Mouse (Mus musculus) frontal cortex, adult (tissue): ENCODE results near the gene Barx1.
A peak's percentile ranks its signal among the peaks of the same experiment; 100 is the strongest.

Experiments
- ATAC-seq: cut with Nextera tagmentation; 2 replicates; pipeline ENCODE4 v1.9.2; 2017; ENCODE audit warnings: mild to moderate bottlenecking, moderate library complexity, mixed read lengths; ENCODE audit not compliant: low TSS enrichment

Gene Barx1

GRCm38 (mm10) chr13:48662431-48663143, at the start of gene Barx1:
Barx1 (plus strand) TSS chr13:48662998.
- no peak for ATAC-seq

DNA sequence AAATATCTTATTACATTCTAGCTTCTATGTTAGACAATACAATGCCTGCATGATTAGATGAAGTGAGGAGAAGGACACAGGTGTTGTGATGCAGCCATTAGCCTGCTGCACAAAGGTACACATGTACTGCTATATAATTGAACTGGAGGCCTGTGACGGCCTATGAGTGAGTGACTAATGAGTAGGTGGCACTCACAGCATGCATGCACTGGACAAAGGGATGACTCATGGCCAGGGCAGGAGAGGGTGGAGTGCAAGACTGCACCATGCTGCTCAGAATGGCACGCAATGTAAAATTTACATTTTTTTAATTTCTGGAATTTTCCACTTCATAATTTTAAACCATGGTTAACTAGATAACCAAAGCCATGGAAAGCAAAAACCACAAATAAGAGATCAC, 48.3 kb upstream of the Barx1 start:
- ATAC-seq: no peak

GRCm38 (mm10) chr13:48617774-48618173, 45.0 kb upstream of the Barx1 start:
- ATAC-seq: no peak

GRCm38 (mm10) chr13:48618890-48619289, 43.9 kb upstream of the Barx1 start:
- ATAC-seq: no peak

GRCm38 (mm10) chr13:48624968-48625398, 37.8 kb upstream of the Barx1 start:
- ATAC-seq: peak; percentile 57; the same call in 1 of the 2 replicates

DNA sequence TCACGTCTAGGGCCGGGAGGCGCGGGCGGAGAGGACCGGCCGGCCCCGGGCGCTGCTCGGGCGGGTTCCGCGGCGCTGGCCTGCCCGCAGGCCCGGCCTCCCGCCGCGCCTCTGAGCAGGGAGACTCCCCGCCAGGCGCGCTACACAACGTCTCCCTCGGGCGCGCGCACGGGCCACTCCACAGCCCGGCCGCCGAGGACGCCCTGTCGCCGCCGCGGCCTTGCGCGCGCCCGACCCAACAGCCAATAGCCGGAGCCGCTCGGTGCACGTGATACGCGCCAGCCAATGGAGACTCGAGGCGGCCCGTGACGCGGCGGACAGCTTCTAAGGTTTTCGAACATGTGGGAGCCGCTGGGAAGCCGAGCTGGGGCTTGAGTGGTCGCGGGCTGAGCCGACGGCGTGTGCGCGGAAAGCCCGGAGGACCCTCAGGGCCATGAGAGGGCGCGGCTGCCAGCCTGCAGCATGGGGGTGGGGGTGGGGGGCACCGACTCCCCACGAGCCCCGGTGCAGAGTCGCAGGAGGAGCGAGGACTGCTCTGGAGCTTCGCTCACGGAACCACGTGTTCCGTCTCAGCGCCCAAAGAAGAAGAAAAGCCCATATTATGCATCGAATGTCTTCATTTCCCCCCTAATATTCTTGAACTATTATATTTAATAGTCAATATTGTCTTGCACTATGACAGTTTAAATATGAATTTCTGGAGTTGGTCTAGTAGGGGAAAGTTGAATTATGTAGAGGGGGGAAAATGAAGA, 37.2 kb upstream of the Barx1 start, which contains the start of gene Ptpdc1:
Gene Ptpdc1 (minus strand): TSS at position 232 of the 752 bp plus-strand sequence.
- peak; percentile 100 for ATAC-seq

GRCm38 (mm10) chr13:48631691-48632090, 31.1 kb upstream of the Barx1 start:
- no peak for ATAC-seq

DNA sequence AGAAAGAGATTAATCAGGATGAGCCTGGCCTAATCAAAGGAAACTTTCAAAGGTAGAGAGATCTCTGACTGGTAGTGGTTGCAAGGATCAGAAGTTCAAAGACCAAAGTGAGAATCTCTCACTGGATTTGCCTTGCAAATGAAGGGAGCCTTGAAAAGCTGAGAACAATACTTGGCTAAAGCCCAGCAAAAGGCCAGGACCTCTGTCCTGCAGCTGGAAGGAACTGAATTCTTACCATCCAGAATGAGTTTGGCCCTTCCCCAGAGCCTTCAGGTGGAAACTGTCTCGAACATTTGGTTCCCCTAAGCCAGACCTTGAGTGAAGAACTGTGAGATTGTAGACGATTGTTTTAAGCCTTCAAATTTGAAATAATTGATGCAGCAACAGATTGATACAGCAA, 25.1 kb upstream of the Barx1 start:
- ATAC-seq: no peak

- peak; percentile 83 for ATAC-seq
These were observed 23.2 kb upstream of the Barx1 start for GRCm38 (mm10) chr13:48639570-48639969.

DNA sequence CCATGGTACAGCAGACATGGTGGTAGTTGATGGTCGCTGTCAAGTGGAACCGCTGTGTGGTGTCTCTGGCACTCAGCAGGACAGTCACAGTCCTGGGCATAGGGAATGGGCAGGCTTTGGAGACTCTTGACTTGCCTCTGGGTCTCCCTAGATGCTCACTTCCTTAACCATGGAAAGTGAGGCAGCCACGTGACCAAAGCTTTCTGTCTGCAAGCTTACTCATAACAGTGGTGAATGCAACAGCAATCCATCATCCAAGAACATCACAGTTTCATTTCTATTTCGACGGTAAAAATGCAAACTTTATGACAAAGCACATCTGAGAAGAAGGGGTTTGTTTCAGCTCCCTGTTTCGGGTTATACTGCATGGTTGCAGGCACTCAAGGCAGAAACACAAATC, 19.7 kb upstream of the Barx1 start:
- no peak for ATAC-seq

- ATAC-seq: no peak
These were observed 18.8 kb upstream of the Barx1 start for GRCm38 (mm10) chr13:48643991-48644390.

- no peak for ATAC-seq
These were observed 16.1 kb upstream of the Barx1 start for GRCm38 (mm10) chr13:48646696-48647095.

DNA sequence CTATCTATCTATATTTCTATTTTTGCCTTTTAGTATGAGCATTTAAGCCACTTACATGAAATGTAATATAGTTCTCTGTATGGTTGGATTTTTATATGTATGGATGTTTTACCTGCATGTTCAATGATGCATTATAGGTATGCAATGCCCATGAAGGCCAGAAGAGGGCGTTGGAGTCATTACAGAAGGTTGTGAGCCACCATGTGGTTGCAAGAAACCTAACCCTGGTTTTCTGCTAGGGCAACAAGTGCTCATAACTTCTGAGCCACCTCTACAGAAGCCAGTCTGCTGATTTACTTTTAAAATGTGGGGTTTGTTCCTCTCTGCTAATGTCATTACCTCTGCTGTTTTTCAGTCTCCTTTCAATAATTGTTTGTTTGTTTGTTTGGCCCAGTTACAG, 12.2 kb upstream of the Barx1 start:
- ATAC-seq: no peak

DNA sequence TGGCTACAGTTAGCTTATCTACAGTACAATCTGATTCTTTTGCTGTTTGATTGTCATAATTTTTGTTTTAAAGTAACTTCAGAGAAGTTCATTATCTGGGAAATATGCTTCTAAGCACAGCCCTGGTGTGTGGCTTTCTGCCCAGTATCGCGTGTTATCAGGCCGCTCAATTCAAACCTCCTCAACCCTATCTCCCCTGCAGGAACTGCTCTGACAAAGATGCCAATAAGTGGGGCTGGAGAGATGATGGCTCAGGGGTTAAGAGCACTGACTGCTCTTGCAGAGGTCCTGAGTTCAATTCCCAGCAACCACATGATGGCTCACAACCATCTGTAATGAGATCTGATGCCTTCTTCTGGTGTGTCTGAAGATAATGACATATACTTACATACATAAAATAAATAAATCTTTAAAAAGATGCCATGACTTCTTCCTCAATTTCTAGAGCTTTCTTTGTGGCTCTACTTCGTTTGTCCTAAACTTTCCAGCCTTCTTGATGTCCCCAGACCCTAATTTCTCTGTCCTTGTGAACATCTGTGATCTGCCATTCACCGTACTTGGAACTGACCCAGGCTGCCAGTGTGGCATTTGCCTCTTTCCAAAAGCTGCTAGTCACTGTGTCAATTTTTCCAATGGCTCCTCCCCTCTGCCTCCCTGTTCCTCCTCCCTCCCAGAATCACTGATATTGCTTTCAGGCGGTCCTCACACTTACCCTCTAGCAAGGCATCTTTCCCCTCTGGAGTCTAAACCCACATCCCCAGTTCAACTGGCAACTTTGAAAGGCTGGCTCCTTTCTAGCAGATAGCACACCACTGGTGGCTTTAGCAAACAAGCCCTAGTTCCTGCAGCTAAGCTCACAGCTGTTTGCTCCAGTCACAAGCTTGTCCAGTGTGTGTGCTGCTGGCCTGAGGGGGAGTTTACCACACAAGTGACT, 11.4 kb upstream of the Barx1 start:
- ATAC-seq: no peak

DNA sequence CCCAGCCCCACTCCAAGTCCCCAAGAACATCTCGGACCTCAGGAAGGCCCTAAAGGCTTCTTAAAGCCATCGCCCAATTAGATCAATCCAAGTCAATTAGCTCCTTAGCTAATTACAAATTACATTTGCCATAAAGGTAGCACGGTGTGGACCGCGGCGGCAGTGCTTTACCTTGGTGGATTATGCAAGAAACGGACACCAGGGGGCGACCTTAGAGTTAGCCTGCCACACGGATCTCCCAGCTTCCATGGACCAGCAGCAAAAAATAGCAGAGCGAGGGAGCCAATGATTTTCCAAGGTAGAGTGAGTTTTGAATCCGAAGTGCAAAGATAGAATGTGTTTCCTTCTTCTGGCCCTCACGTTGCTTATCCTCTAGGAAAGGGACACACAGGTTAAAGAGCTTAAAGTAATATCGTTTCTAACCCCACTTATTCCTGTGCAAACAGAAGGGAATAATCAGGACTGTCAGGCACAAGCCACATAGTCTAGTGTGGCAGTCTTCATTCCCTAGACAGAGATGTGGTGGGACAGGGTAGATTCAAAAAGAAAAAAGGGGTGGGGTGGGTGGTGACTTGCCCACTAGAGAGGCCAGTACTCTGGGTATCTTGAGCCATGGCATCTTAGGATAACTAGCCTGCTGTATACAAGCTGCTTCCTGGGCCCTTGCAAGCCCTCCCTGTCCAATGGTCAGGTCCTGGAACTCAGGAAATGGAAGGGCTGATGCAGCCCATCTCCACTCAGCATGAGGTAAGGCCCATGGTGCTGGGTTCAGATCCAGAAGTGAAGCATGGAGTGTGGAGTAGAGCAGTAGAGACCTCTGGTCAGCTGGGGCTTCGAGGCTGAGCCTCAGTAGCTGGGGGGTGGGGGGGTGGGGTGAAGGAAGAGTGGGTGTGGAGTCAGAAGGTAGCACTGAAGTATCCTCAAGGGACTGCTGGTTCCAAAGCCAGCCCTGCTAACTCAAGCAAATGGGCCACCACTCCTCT, 8.7 kb upstream of the Barx1 start:
- ATAC-seq: peak; percentile 88

- ATAC-seq: peak; percentile 81; the same call in 1 of the 2 replicates
These were observed 7.2 kb upstream of the Barx1 start for GRCm38 (mm10) chr13:48655637-48656036.

- ATAC-seq: no peak
These were observed 5.0 kb upstream of the Barx1 start for GRCm38 (mm10) chr13:48657791-48658190.

DNA sequence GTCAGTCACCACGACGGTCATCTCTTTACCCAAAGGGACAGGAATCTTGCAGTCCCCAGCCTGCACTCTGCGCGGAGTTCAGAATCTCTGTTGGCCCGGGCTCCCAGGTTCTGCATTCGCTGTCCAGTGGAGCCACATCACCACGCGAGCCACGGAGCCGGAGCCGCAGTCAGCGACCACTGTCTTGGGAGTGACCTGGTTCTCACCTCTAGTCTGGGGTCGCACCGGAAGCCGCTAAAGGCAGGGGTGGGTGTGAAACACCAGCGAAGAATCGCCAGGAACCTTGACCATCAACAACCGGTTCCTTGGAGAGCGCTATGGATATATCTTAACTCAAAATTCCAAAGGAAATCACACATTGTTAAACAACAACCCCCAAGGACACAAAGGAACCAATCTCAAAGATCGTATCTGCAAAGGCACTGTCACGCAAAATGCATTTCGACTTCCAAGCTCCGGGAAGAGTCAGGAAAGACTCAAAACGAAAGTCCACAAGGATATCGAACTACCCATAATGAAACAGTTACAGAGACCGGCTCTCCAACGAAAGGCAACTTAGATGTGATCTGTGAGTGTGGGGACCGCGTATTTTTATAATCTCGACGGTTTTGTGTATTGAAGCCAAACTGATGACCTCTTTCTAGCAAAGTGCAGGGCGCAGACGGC, 4.1 kb upstream of the Barx1 start:
- ATAC-seq: no peak

- no peak for ATAC-seq
These were observed 3.3 kb upstream of the Barx1 start for GRCm38 (mm10) chr13:48659254-48660220.
